Mouse (Mus musculus): Measurements from ENCODE around the gene Sparcl1. TPM values are rescaled to one million over a fixed set of nuclear protein-coding genes. Genes with fewer than 3 reads are reported as not detected.

The Sparcl1 gene
- polyA plus RNA-seq, 1 experiment, result not detected

GRCm38 (mm10) chr5:104124016-104124658 lies 10.6 kb upstream of the Sparcl1 start:
- Histone ChIP-seq H3K36me3 (ENCODE audit: control insufficient read depth, insufficient read depth) (no peaks in the 10 kb centered on the region), H3K79me3 (ENCODE audit: low read depth) (no peaks in the 10 kb centered on the region), H3K79me2 (ENCODE audit: control insufficient read depth, insufficient read depth) (no peaks in the 10 kb centered on the region), H3ac (ENCODE audit: control insufficient read depth, insufficient read length, low read depth) (no peak overlapping the region), H3K4me3 (ENCODE audit: insufficient read depth, poor library complexity, severe bottlenecking) (no peak overlapping the region), H3K27me3 (ENCODE audit: control insufficient read depth, insufficient read depth, insufficient read length) (peaks cover 6% of the 10 kb centered on the region)
- no peak for TF ChIP-seq MYOG (IDR thresholded peaks at IDR 0.05; ENCODE audit: control insufficient read depth, extremely low read depth, insufficient read length)
- TF ChIP-seq CTCF (IDR thresholded peaks at IDR 0.05; ENCODE audit: control insufficient read depth, insufficient read depth, insufficient read length), result no peak
- TF ChIP-seq FOSL1 (IDR thresholded peaks at IDR 0.05; ENCODE audit: insufficient read depth, low read length, poor library complexity, severe bottlenecking), result no peak
- TF ChIP-seq MAX (IDR thresholded peaks at IDR 0.05), result no peak
- TF ChIP-seq MYOD1 (IDR thresholded peaks at IDR 0.05; ENCODE audit: control insufficient read depth, insufficient read length, low read depth), result no peak
- TF ChIP-seq USF1 (IDR thresholded peaks at IDR 0.05; ENCODE audit: low read depth), result no peak
- TF ChIP-seq CEBPB (IDR thresholded peaks at IDR 0.05; ENCODE audit: low read depth), result no peak

DNA sequence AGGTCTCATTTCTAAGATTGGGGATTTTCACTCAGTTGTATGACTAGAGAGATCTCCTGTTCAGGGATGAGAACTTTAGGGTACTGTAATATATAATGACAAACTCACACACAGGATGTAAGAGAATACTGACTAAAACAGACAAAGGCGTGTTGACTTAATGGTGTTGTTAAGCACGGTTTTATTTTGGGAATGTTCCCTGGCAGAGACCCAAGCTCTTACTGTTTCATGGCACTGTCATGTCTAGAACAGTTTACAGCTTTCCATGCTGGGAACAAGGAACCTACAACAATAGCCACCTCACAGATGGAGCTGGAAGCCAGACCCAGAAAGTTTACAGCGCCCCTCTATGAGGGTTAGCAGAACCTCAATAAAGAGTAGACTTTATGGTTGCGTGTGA lies 2.4 kb upstream of the Sparcl1 start:
- H3ac ChIP-seq (ENCODE audit: control insufficient read depth, insufficient read length, low read depth), result no peak overlapping the region
- peaks cover 5% of the 10 kb centered on the region for H3K27me3 ChIP-seq (ENCODE audit: control insufficient read depth, insufficient read depth, insufficient read length)
- TF ChIP-seq MYOG (IDR thresholded peaks at IDR 0.05; ENCODE audit: control insufficient read depth, extremely low read depth, insufficient read length), result no peak
- TF ChIP-seq USF1 (IDR thresholded peaks at IDR 0.05; ENCODE audit: low read depth), result no peak
- no peak for TF ChIP-seq CEBPB (IDR thresholded peaks at IDR 0.05; ENCODE audit: low read depth)
- TF ChIP-seq MYOD1 (IDR thresholded peaks at IDR 0.05; ENCODE audit: control insufficient read depth, insufficient read length, low read depth), result no peak
- no peak for TF ChIP-seq FOSL1 (IDR thresholded peaks at IDR 0.05; ENCODE audit: insufficient read depth, low read length, poor library complexity, severe bottlenecking)
- TF ChIP-seq CTCF (IDR thresholded peaks at IDR 0.05; ENCODE audit: control insufficient read depth, insufficient read depth, insufficient read length), result no peak
- TF ChIP-seq MAX (IDR thresholded peaks at IDR 0.05), result no peak
- no peaks in the 10 kb centered on the region for H3K36me3 ChIP-seq (ENCODE audit: control insufficient read depth, insufficient read depth)
- H3K79me3 ChIP-seq (ENCODE audit: low read depth), result no peaks in the 10 kb centered on the region
- H3K79me2 ChIP-seq (ENCODE audit: control insufficient read depth, insufficient read depth), result no peaks in the 10 kb centered on the region
- H3K4me3 ChIP-seq (ENCODE audit: insufficient read depth, poor library complexity, severe bottlenecking), result no peak overlapping the region

GRCm38 (mm10) chr5:104115118-104115517 lies 1.6 kb upstream of the Sparcl1 start:
- H3K4me3 ChIP-seq (ENCODE audit: insufficient read depth, poor library complexity, severe bottlenecking), result no peak overlapping the region

GRCm38 (mm10) chr5:104112511-104112910 lies 1.0 kb downstream of the Sparcl1 start:
- Histone ChIP-seq H3K79me3 (ENCODE audit: low read depth) (no peaks in the 10 kb centered on the region), H3K79me2 (ENCODE audit: control insufficient read depth, insufficient read depth) (no peaks in the 10 kb centered on the region), H3K27me3 (ENCODE audit: control insufficient read depth, insufficient read depth, insufficient read length) (no peaks in the 10 kb centered on the region), H3ac (ENCODE audit: control insufficient read depth, insufficient read length, low read depth) (no peak overlapping the region), H3K36me3 (ENCODE audit: control insufficient read depth, insufficient read depth) (no peaks in the 10 kb centered on the region), H3K4me3 (ENCODE audit: insufficient read depth, poor library complexity, severe bottlenecking) (no peak overlapping the region)
- TF ChIP-seq CEBPB (IDR thresholded peaks at IDR 0.05; ENCODE audit: low read depth) (no peak), MYOD1 (IDR thresholded peaks at IDR 0.05; ENCODE audit: control insufficient read depth, insufficient read length, low read depth) (no peak), CTCF (IDR thresholded peaks at IDR 0.05; ENCODE audit: control insufficient read depth, insufficient read depth, insufficient read length) (no peak), MAX (IDR thresholded peaks at IDR 0.05) (no peak), FOSL1 (IDR thresholded peaks at IDR 0.05; ENCODE audit: insufficient read depth, low read length, poor library complexity, severe bottlenecking) (no peak), MYOG (IDR thresholded peaks at IDR 0.05; ENCODE audit: control insufficient read depth, extremely low read depth, insufficient read length) (no peak), USF1 (IDR thresholded peaks at IDR 0.05; ENCODE audit: low read depth) (no peak)

More at GRCm38 (mm10) chr5:104115118-104115517, 1.6 kb upstream of the Sparcl1 start:
- TF ChIP-seq USF1 (IDR thresholded peaks at IDR 0.05; ENCODE audit: low read depth) (no peak), FOSL1 (IDR thresholded peaks at IDR 0.05; ENCODE audit: insufficient read depth, low read length, poor library complexity, severe bottlenecking) (no peak), MYOD1 (IDR thresholded peaks at IDR 0.05; ENCODE audit: control insufficient read depth, insufficient read length, low read depth) (no peak), MYOG (IDR thresholded peaks at IDR 0.05; ENCODE audit: control insufficient read depth, extremely low read depth, insufficient read length) (no peak), CEBPB (IDR thresholded peaks at IDR 0.05; ENCODE audit: low read depth) (no peak), MAX (IDR thresholded peaks at IDR 0.05) (no peak), CTCF (IDR thresholded peaks at IDR 0.05; ENCODE audit: control insufficient read depth, insufficient read depth, insufficient read length) (no peak)
- Histone ChIP-seq H3K27me3 (ENCODE audit: control insufficient read depth, insufficient read depth, insufficient read length) (no peaks in the 10 kb centered on the region), H3K36me3 (ENCODE audit: control insufficient read depth, insufficient read depth) (no peaks in the 10 kb centered on the region), H3K79me2 (ENCODE audit: control insufficient read depth, insufficient read depth) (no peaks in the 10 kb centered on the region), H3ac (ENCODE audit: control insufficient read depth, insufficient read length, low read depth) (no peak overlapping the region), H3K79me3 (ENCODE audit: low read depth) (no peaks in the 10 kb centered on the region)

GRCm38 (mm10) chr5:104112016-104112415 lies 1.5 kb downstream of the Sparcl1 start:
- H3K4me3 ChIP-seq (ENCODE audit: insufficient read depth, poor library complexity, severe bottlenecking), result no peak overlapping the region

More at GRCm38 (mm10) chr5:104112016-104112415, 1.5 kb downstream of the Sparcl1 start:
- Histone ChIP-seq H3K79me2 (ENCODE audit: control insufficient read depth, insufficient read depth) (no peaks in the 10 kb centered on the region), H3K79me3 (ENCODE audit: low read depth) (no peaks in the 10 kb centered on the region), H3K36me3 (ENCODE audit: control insufficient read depth, insufficient read depth) (no peaks in the 10 kb centered on the region), H3K27me3 (ENCODE audit: control insufficient read depth, insufficient read depth, insufficient read length) (no peaks in the 10 kb centered on the region), H3ac (ENCODE audit: control insufficient read depth, insufficient read length, low read depth) (no peak overlapping the region)
- no peak for TF ChIP-seq CTCF (IDR thresholded peaks at IDR 0.05; ENCODE audit: control insufficient read depth, insufficient read depth, insufficient read length)
- no peak for TF ChIP-seq MAX (IDR thresholded peaks at IDR 0.05)
- no peak for TF ChIP-seq FOSL1 (IDR thresholded peaks at IDR 0.05; ENCODE audit: insufficient read depth, low read length, poor library complexity, severe bottlenecking)
- TF ChIP-seq USF1 (IDR thresholded peaks at IDR 0.05; ENCODE audit: low read depth), result no peak
- no peak for TF ChIP-seq MYOG (IDR thresholded peaks at IDR 0.05; ENCODE audit: control insufficient read depth, extremely low read depth, insufficient read length)
- no peak for TF ChIP-seq CEBPB (IDR thresholded peaks at IDR 0.05; ENCODE audit: low read depth)
- no peak for TF ChIP-seq MYOD1 (IDR thresholded peaks at IDR 0.05; ENCODE audit: control insufficient read depth, insufficient read length, low read depth)

All from C2C12 (cell line).